ENCODE assay signal across 9 mouse cellular contexts in the genomic region with DNA sequence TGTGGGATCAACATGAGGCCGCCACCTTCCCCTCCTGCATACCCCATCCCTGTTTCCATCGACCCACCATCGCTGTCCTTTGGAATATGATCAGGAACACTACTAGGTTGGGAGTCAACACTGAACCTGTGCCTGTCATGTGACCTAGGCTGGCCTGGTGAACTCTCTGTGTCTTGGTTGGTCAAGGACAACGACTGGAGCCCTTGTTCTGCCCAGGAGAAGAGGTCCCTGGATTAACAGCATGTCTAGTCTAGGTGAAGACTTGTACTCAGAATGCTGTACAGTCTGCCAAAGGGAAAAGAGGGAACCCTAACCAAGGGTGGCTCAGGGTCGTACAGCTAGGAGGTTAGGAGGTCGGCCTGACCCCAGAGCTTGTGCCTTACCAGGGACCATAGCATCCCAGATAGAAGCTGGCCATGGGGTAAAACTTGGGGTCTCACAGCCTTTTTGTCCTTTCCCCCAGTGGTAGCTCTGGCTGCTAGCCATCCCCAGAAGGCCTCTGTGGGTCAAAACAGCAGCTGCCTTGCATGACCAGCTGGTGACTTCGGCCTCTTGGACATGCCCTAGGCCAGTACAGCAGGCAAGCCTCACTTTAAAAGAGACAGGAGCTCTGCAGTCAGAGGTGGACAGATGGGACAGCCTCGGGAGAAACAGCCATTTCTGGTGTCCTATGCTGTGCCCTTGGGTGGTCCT. TPM values are rescaled to one million over a fixed set of nuclear protein-coding genes. Genes with fewer than 3 reads are reported as not detected.
DNase-seq lines count a peak whose midpoint lies in the region; ATAC-seq and TF ChIP-seq lines count a peak whose summit lies in the region.
"Had no signal": no experiment of that assay in that cellular context is flagged by ENCODE, and none has a peak within 500 bp of the region (broad histone marks: within the 10 kb centered on the region; RNA-seq: fewer than 3 reads in every experiment).

No protein-coding gene starts in this region.

- no peak overlapping the region for H3K4me3 ChIP-seq in layer of hippocampus, adult 2 months
- no peak overlapping the region for H3K4me3 ChIP-seq in embryonic facial prominence, embryonic 11.5 days (ENCODE audit: low read depth, low read length)
- no peak overlapping the region for H3K4me3 ChIP-seq in intestine, embryonic 16.5 days (ENCODE audit: low read length)
- H3K4me3 ChIP-seq in midbrain, embryonic 12.5 days, result no peak overlapping the region

- no peak for DNase-seq in layer of hippocampus, adult 2 months (ENCODE audit: low spot score in 2 of 2)
- DNase-seq in layer of hippocampus, postnatal 14 days (ENCODE audit: low spot score in 2 of 2), result no peak
- no peak for DNase-seq in embryonic facial prominence, embryonic 11.5 days (ENCODE audit: low spot score)
- DNase-seq in adrenal gland, adult 8-10 months, result no peak
- no peak for DNase-seq in cerebellum, adult 18-20 months
- DNase-seq in retina, embryonic 14.5 days (ENCODE audit: low spot score), result no peak

- 83% methylated on average over 8 of the region's 8 CpGs for WGBS in embryonic facial prominence, embryonic 11.5 days
- 81% methylated on average over 8 of the region's 8 CpGs for WGBS in intestine, embryonic 16.5 days
- 81% methylated on average over 8 of the region's 8 CpGs for WGBS in midbrain, embryonic 12.5 days

- H3K4me2 ChIP-seq in embryonic facial prominence, embryonic 11.5 days (ENCODE audit: low read depth, low read length), result no peak overlapping the region
- H3K4me2 ChIP-seq in intestine, embryonic 16.5 days (ENCODE audit: low read depth, low read length), result no peak overlapping the region
- H3K4me2 ChIP-seq in midbrain, embryonic 12.5 days (replicated peaks), result no peak overlapping the region

- no peaks in the 10 kb centered on the region for H3K9me3 ChIP-seq in embryonic facial prominence, embryonic 11.5 days (replicated peaks; ENCODE audit: control insufficient read depth, low read length)
- H3K9me3 ChIP-seq in intestine, embryonic 16.5 days (ENCODE audit: control insufficient read depth, low read length), result no peaks in the 10 kb centered on the region
- H3K9me3 ChIP-seq in midbrain, embryonic 12.5 days, result no peaks in the 10 kb centered on the region

- ATAC-seq in embryonic facial prominence, embryonic 11.5 days (replicated peaks; ENCODE audit: insufficient number of reproducible peaks, low FRiP score, low TSS enrichment, low read depth), result no peak
- ATAC-seq in intestine, embryonic 16.5 days, result no peak
- no peak for ATAC-seq in midbrain, embryonic 12.5 days (ENCODE audit: low FRiP score, low read depth)
- ATAC-seq: Patski had no signal

- no peak overlapping the region for H3K9ac ChIP-seq in embryonic facial prominence, embryonic 11.5 days (replicated peaks; ENCODE audit: low read length)
- no peak overlapping the region for H3K9ac ChIP-seq in intestine, embryonic 16.5 days (ENCODE audit: low read depth, low read length)
- no peak overlapping the region for H3K9ac ChIP-seq in midbrain, embryonic 12.5 days (replicated peaks)

- peaks cover 3% of the 10 kb centered on the region; the same call in 1 of the 2 replicates for H3K4me1 ChIP-seq in embryonic facial prominence, embryonic 11.5 days (ENCODE audit: control insufficient read depth, insufficient read depth, low read length)
- H3K4me1 ChIP-seq in intestine, embryonic 16.5 days (ENCODE audit: control insufficient read depth, insufficient read depth, low read length), result peaks cover 16% of the 10 kb centered on the region
- H3K4me1 ChIP-seq in midbrain, embryonic 12.5 days, result peaks cover 23% of the 10 kb centered on the region

- no peaks in the 10 kb centered on the region for H3K36me3 ChIP-seq in embryonic facial prominence, embryonic 11.5 days (replicated peaks; ENCODE audit: control insufficient read depth, insufficient read depth, low read depth, low read length)
- no peaks in the 10 kb centered on the region for H3K36me3 ChIP-seq in intestine, embryonic 16.5 days (ENCODE audit: control insufficient read depth, insufficient read depth, low read length)
- H3K36me3 ChIP-seq in midbrain, embryonic 12.5 days, result no peaks in the 10 kb centered on the region

- peak overlapping the region; percentile 82; the same call in 1 of the 2 replicates for H3K27ac ChIP-seq in layer of hippocampus, adult 2 months
- H3K27ac ChIP-seq in embryonic facial prominence, embryonic 11.5 days (replicated peaks; ENCODE audit: low read depth, low read length), result peak overlapping the region; percentile 69; the same call in 1 of the 2 replicates
- H3K27ac ChIP-seq in intestine, embryonic 16.5 days (ENCODE audit: low read length), result 0 out of 2 replicates have a peak overlapping the region, but pooled peaks have one; percentile 3
- H3K27ac ChIP-seq in midbrain, embryonic 12.5 days (replicated peaks), result 0 out of 2 replicates have a peak overlapping the region, but pooled peaks have one; percentile 1

- no peak for TF ChIP-seq CTCF in layer of hippocampus, adult 2 months (conservative IDR thresholded peaks at IDR 0.05)

- H3K27me3 ChIP-seq in embryonic facial prominence, embryonic 11.5 days (ENCODE audit: control insufficient read depth, insufficient read depth, low read length), result no peaks in the 10 kb centered on the region
- no peaks in the 10 kb centered on the region for H3K27me3 ChIP-seq in intestine, embryonic 16.5 days (replicated peaks; ENCODE audit: control insufficient read depth, insufficient read depth, low read length)
- no peaks in the 10 kb centered on the region for H3K27me3 ChIP-seq in midbrain, embryonic 12.5 days
- H3K27me3 ChIP-seq: Patski had no signal

RNA-seq across cellular contexts. Expression of gene 1700001O22Rik, which starts 30.0 kb away (rescaled TPM):
- 1 to 10 TPM; 4.9 to 5.4 TPM for total RNA-seq in layer of hippocampus, adult 2 months (2021)
- 1 to 10 TPM; 2.9 to 3.8 TPM for total RNA-seq in layer of hippocampus, postnatal 14 days (2021)
- 1.8 and 3.6 TPM in 2 replicates for polyA plus RNA-seq in embryonic facial prominence, embryonic 11.5 days (2014; fragmentation: Nextera tagmentation; extraction: Ambion mirVana)
- 0.99 and 1.2 TPM in 2 replicates for polyA plus RNA-seq in intestine, embryonic 16.5 days (2015; fragmentation: Nextera tagmentation; extraction: Ambion mirVana)
- polyA plus RNA-seq in midbrain, embryonic 12.5 days (2016; fragmentation: Nextera tagmentation; extraction: Ambion mirVana), result 2.4 and 2.6 TPM in 2 replicates
- total RNA-seq in adrenal gland, adult 8-10 months (2022), result 1 to 10 TPM; 3.6 to 6.2 (median 5.7) TPM

RNA-seq across cellular contexts. Expression of gene Ntmt1, which starts 34.2 kb away (rescaled TPM):
- total RNA-seq in layer of hippocampus, adult 2 months (2021), result 10 to 100 TPM; 33.1 to 33.5 TPM
- total RNA-seq in layer of hippocampus, postnatal 14 days (2021), result 10 to 100 TPM; 38.9 to 41.9 TPM
- polyA plus RNA-seq in embryonic facial prominence, embryonic 11.5 days (2014; fragmentation: Nextera tagmentation; extraction: Ambion mirVana), result 98.9 and 101 TPM in 2 replicates
- polyA plus RNA-seq in intestine, embryonic 16.5 days (2015; fragmentation: Nextera tagmentation; extraction: Ambion mirVana), result 76.3 and 87.4 TPM in 2 replicates
- polyA plus RNA-seq in midbrain, embryonic 12.5 days (2016; fragmentation: Nextera tagmentation; extraction: Ambion mirVana), result 103 and 110 TPM in 2 replicates
- 10 to 100 TPM; 40.1 to 77.8 (median 49.1) TPM for total RNA-seq in adrenal gland, adult 8-10 months (2022)

RNA-seq across cellular contexts. Expression of gene Asb6, which starts 56.7 kb away (rescaled TPM):
- total RNA-seq in layer of hippocampus, adult 2 months (2021), result 10 to 100 TPM; 36.7 to 40.8 TPM
- total RNA-seq in layer of hippocampus, postnatal 14 days (2021), result 10 to 100 TPM; 33.7 to 34.9 TPM
- polyA plus RNA-seq in embryonic facial prominence, embryonic 11.5 days (2014; fragmentation: Nextera tagmentation; extraction: Ambion mirVana), result 27.6 and 35.7 TPM in 2 replicates
- polyA plus RNA-seq in intestine, embryonic 16.5 days (2015; fragmentation: Nextera tagmentation; extraction: Ambion mirVana), result 24.0 and 24.5 TPM in 2 replicates
- polyA plus RNA-seq in midbrain, embryonic 12.5 days (2016; fragmentation: Nextera tagmentation; extraction: Ambion mirVana), result 40.3 and 41.0 TPM in 2 replicates
- total RNA-seq in adrenal gland, adult 8-10 months (2022), result 10 to 100 TPM; 32.9 to 41.3 (median 33.4) TPM

Comparison
In these comparisons a context has a peak if more than half of its experiments do, and no peak if none do; other contexts are left out.
1. H3K27ac ChIP-seq: peak in every context shown above with its lines; median percentile 82 in layer of hippocampus, adult 2 months; 69 in embryonic facial prominence, embryonic 11.5 days; 3 in intestine, embryonic 16.5 days; 1 in midbrain, embryonic 12.5 days.